Mouse (Mus musculus) megakaryocyte, embryonic 14.5 days (primary cell): ENCODE data around the gene Smox.

Experiments used
- FLI1 ChIP-seq: IDR thresholded peaks from 2 replicates; pipeline ENCODE4 v1.6.1; 2012; ENCODE audit warnings: low read length, inconsistent platforms, mixed read lengths
- GATA1 ChIP-seq: IDR thresholded peaks from 3 replicates; pipeline ENCODE4 v1.6.1; 2012; ENCODE audit warnings: mixed read lengths, low read length, inconsistent platforms, borderline replicate concordance

GRCm38 (mm10) chr2:131478916-131479315 is 12.4 kb upstream of the Smox start:
- TF ChIP-seq GATA1 (no peak), FLI1 (no peak)
